Mouse (Mus musculus) bone marrow, adult 2 months (tissue): ENCODE measurements around the gene Ccser2.

Experiments used
- CTCF ChIP-seq: fragments of 200-500 bp; IDR thresholded peaks from 2 replicates; pipeline ENCODE4 v1.5.1; 2011; ENCODE audit warnings: low read length, control low read depth; ENCODE audit not compliant: control insufficient read depth, insufficient read depth
- POLR2A ChIP-seq: fragments of 200-500 bp; IDR thresholded peaks from 2 replicates; pipeline ENCODE4 v1.6.1; 2011; ENCODE audit warnings: low read depth, mild to moderate bottlenecking, control low read depth, low read length, borderline replicate concordance; ENCODE audit not compliant: control insufficient read depth

DNA sequence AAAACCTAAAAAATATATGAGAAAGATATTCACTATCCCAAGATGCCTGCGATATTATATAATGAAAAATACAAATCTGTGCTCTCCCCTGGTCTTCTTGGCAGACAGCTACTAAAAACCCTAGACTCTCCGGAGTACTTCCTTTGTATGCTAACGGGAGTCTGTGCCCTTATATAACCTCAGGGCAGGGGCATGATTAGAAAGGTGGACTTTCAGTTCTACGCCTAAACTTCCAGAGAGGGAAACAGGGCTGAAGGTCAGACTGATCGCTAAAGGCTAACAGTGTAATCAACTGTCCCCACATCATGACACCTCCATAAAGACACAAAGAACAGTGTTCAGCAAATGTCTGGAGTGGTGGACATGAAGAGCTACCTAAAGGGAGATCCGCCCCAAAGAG lies 11.3 kb downstream of the Ccser2 start:
- no peak for TF ChIP-seq POLR2A
- TF ChIP-seq CTCF = no peak
